Mouse (Mus musculus): ENCODE results near the gene Ifna12. TPM values are rescaled to one million over a fixed set of nuclear protein-coding genes. Genes with fewer than 3 reads are reported as not detected.
A peak's percentile ranks its signal among the peaks of the same experiment; 100 is the strongest.
"Not testable (repeated sequence)": the region's sequence is repeated elsewhere in the genome, so short reads cannot be mapped to it uniquely, and the experiment has no call there.

Gene Ifna12
- not detected in 2 replicates for polyA plus RNA-seq (2015; fragmentation: Nextera tagmentation; extraction: Ambion mirVana)

DNA sequence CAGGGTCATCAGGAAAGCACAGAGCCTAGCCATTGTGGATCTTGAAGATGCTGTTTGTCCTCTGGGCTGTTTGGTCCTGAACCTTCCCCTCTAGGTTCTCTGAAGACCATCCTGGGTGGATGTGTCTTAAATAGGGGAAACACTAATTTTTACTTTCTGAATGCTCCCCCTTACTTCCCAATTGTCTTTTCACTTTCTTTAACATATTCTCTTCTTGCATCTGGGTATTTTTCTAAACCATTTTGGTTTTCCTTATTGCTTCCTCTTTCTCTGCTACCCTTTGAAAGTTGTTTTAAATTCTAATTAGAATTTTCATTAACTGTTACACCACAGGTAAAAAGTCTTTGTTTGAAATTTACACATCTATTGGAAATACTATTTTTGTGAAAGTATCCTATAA, at the start of gene Ifna12:
TSS of gene Ifna12 (minus strand) at position 101 of the 400 bp plus-strand sequence.
- no peak within 1 kb of the TSS for H3K27ac ChIP-seq
- no peak within 1 kb of the TSS for H3K9ac ChIP-seq
- H3K9me3 ChIP-seq (replicated peaks) = no peaks in the 10 kb centered on the region
- H3K4me1 ChIP-seq (replicated peaks) = no peaks in the 10 kb centered on the region
- H3K36me3 ChIP-seq = no peaks in the 10 kb centered on the region
- H3K4me2 ChIP-seq = no peak within 1 kb of the TSS
- no peak within 1 kb of the TSS for H3K4me3 ChIP-seq
- no peaks in the 10 kb centered on the region for H3K27me3 ChIP-seq
- ATAC-seq (replicated peaks; ENCODE audit: insufficient number of reproducible peaks, insufficient read depth, low FRiP score, low read depth) = no peak

GRCm38 (mm10) chr4:88644359-88644758, 41.2 kb upstream of the Ifna12 start, which contains the start of gene Ifna13:
TSS of gene Ifna13 (minus strand) at chr4:88644459.
- Histone ChIP-seq H3K27ac (no peak within 1 kb of the TSS), H3K4me2 (no peak within 1 kb of the TSS), H3K4me3 (no peak within 1 kb of the TSS), H3K36me3 (no peaks in the 10 kb centered on the region), H3K4me1 (replicated peaks) (no peaks in the 10 kb centered on the region), H3K9ac (no peak within 1 kb of the TSS), H3K9me3 (replicated peaks) (no peaks in the 10 kb centered on the region), H3K27me3 (no peaks in the 10 kb centered on the region)
- 48% methylated on average over 2 of the region's 2 CpGs for WGBS
- ATAC-seq (replicated peaks; ENCODE audit: insufficient number of reproducible peaks, insufficient read depth, low FRiP score, low read depth) = no peak

DNA sequence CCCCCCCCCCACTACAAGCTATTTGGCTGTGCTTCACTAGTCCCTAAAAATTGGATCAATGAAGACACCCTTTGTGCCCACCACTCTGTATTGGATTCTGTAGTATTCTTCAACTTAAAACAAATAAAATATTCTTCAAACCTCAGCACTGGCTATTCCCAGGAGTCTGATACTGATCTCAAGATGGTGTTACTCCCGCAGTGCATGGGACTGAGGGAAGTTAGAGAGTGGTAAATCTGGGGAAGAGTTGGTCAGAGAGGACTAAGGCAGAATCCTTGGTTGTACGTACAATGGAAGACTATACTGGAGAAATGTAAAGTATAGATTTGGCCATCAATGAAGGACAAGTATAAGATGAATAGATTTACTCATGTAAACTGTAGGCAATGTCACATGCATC, 39.4 kb upstream of the Ifna12 start:
- Histone ChIP-seq H3K27ac (no peak overlapping the region), H3K4me3 (no peak overlapping the region), H3K27me3 (no peaks in the 10 kb centered on the region), H3K36me3 (no peaks in the 10 kb centered on the region), H3K4me1 (replicated peaks) (no peaks in the 10 kb centered on the region), H3K9ac (no peak overlapping the region), H3K4me2 (no peak overlapping the region), H3K9me3 (replicated peaks) (no peaks in the 10 kb centered on the region)
- 33% methylated on average over 2 of the region's 2 CpGs for WGBS
- no peak for ATAC-seq (replicated peaks; ENCODE audit: insufficient number of reproducible peaks, insufficient read depth, low FRiP score, low read depth)

DNA sequence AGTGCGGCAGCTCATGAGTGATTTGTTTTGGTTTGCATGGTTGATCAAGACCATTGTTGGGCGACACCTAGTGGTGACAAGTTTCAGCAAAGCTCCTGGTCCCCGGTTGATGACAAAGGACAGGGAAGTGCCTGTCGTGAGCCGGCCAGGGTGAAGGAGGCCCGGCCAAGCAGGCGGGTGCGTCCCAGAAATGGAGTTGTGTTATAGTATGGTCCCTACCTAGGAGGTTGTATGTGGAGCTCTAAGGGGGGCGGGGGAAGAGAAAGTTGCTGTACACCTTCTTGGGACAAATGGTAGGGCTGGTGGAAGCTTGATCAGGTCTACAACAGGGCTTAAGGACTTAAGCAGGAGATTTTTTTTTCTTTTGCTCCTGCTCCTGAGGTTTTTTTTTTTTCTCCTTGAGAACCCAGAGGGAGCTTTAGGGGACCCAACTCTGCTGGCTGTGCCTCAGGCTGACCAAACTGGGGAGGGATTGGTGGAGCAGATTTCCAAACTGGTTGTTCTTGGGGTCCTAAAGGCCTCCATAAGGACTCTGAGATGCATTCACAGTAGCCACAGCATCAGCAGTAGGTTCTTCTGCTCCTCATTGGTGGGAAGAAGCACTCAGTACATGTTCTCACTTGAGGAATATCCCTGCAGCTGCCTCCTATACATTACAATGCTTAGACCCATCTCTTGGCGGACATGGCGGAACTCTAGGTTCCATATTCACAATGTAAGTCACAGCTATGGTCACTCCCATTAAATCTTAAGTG, 38.1 kb upstream of the Ifna12 start:
- Histone ChIP-seq H3K27ac (no peak overlapping the region), H3K4me3 (peak overlapping the region; percentile 60), H3K27me3 (no peaks in the 10 kb centered on the region), H3K4me2 (peak overlapping the region; percentile 60), H3K36me3 (no peaks in the 10 kb centered on the region), H3K4me1 (replicated peaks) (no peaks in the 10 kb centered on the region), H3K9me3 (replicated peaks) (no peaks in the 10 kb centered on the region), H3K9ac (no peak overlapping the region)
- WGBS = 15% methylated on average over 11 of the region's 11 CpGs
- peak; percentile 90 for ATAC-seq (replicated peaks; ENCODE audit: insufficient number of reproducible peaks, insufficient read depth, low FRiP score, low read depth)

GRCm38 (mm10) chr4:88640704-88641076, 37.5 kb upstream of the Ifna12 start:
- peak overlapping the region; percentile 60 for H3K4me3 ChIP-seq
- H3K9me3 ChIP-seq (replicated peaks) = no peaks in the 10 kb centered on the region
- H3K36me3 ChIP-seq = no peaks in the 10 kb centered on the region
- no peak for ATAC-seq (replicated peaks; ENCODE audit: insufficient number of reproducible peaks, insufficient read depth, low FRiP score, low read depth)
- H3K4me1 ChIP-seq (replicated peaks) = no peaks in the 10 kb centered on the region
- H3K4me2 ChIP-seq = peak overlapping the region; percentile 60
- 51% methylated on average over 8 of the region's 8 CpGs for WGBS
- no peak overlapping the region for H3K9ac ChIP-seq
- H3K27me3 ChIP-seq = no peaks in the 10 kb centered on the region
- H3K27ac ChIP-seq = no peak overlapping the region

GRCm38 (mm10) chr4:88634311-88634710, 31.1 kb upstream of the Ifna12 start, which contains the start of gene C87499:
TSS of gene C87499 (minus strand) at chr4:88634411.
- H3K4me1 ChIP-seq (replicated peaks) = no peaks in the 10 kb centered on the region
- no peak for ATAC-seq (replicated peaks; ENCODE audit: insufficient number of reproducible peaks, insufficient read depth, low FRiP score, low read depth)
- WGBS = 77% methylated on average over 4 of the region's 4 CpGs

GRCm38 (mm10) chr4:88592285-88592684, 10.9 kb downstream of the Ifna12 start, which contains the start of gene Ifna9:
TSS of gene Ifna9 (minus strand) at chr4:88592385.
- Histone ChIP-seq H3K4me3 (no peak within 1 kb of the TSS), H3K36me3 (no peaks in the 10 kb centered on the region), H3K4me2 (no peak within 1 kb of the TSS), H3K27ac (no peak within 1 kb of the TSS), H3K9ac (no peak within 1 kb of the TSS), H3K4me1 (replicated peaks) (no peaks in the 10 kb centered on the region), H3K9me3 (replicated peaks) (no peaks in the 10 kb centered on the region), H3K27me3 (no peaks in the 10 kb centered on the region)
- 68% methylated on average over 1 of the region's 1 CpGs for WGBS
- ATAC-seq (replicated peaks; ENCODE audit: insufficient number of reproducible peaks, insufficient read depth, low FRiP score, low read depth) = no peak

More at GRCm38 (mm10) chr4:88634311-88634710, 31.1 kb upstream of the Ifna12 start, which contains the start of gene C87499:
- Histone ChIP-seq H3K36me3 (no peaks in the 10 kb centered on the region), H3K27me3 (no peaks in the 10 kb centered on the region), H3K4me2 (no peak within 1 kb of the TSS), H3K4me3 (no peak within 1 kb of the TSS), H3K27ac (no peak within 1 kb of the TSS), H3K9me3 (replicated peaks) (no peaks in the 10 kb centered on the region), H3K9ac (no peak within 1 kb of the TSS)

DNA sequence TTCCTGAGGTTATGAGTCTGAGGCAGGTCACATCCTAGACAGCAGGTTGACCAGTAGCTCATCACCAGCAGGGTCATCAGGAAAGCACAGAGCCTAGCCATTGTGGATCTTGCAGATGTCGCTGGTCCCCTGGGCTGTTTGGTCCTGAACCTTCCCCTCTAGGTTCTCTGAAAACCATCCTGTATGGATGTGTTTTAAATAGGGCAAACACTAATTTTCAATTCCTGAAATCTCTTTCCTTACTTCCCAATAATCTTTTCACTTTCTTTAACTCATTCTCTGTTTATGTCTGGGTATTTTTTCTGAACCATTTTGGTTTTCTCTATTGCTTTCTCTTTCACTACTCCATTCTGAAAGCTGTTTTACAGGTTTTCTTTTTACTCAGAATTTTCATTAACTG, 31.5 kb downstream of the Ifna12 start, which contains the start of gene Ifna14:
TSS of gene Ifna14 (minus strand) at position 101 of the 400 bp plus-strand sequence.
- ATAC-seq (replicated peaks; ENCODE audit: insufficient number of reproducible peaks, insufficient read depth, low FRiP score, low read depth) = no peak
- H3K4me3 ChIP-seq = no peak within 1 kb of the TSS
- no peaks in the 10 kb centered on the region for H3K9me3 ChIP-seq (replicated peaks)
- no peaks in the 10 kb centered on the region for H3K36me3 ChIP-seq
- H3K9ac ChIP-seq = no peak within 1 kb of the TSS
- H3K4me1 ChIP-seq (replicated peaks) = no peaks in the 10 kb centered on the region
- H3K27ac ChIP-seq = no peak within 1 kb of the TSS
- H3K4me2 ChIP-seq = no peak within 1 kb of the TSS
- 79% methylated on average over 1 of the region's 1 CpGs for WGBS
- H3K27me3 ChIP-seq = no peaks in the 10 kb centered on the region

- Histone ChIP-seq H3K4me2 (no peak overlapping the region), H3K36me3 (no peaks in the 10 kb centered on the region), H3K4me3 (no peak overlapping the region), H3K9me3 (replicated peaks) (no peaks in the 10 kb centered on the region), H3K4me1 (replicated peaks) (no peaks in the 10 kb centered on the region), H3K27ac (no peak overlapping the region), H3K27me3 (no peaks in the 10 kb centered on the region), H3K9ac (no peak overlapping the region)
- no peak for ATAC-seq (replicated peaks; ENCODE audit: insufficient number of reproducible peaks, insufficient read depth, low FRiP score, low read depth)
- WGBS = 100% methylated on average over 1 of the region's 1 CpGs
These were observed 41.4 kb downstream of the Ifna12 start for GRCm38 (mm10) chr4:88561791-88562190.

GRCm38 (mm10) chr4:88558145-88558544, 45.0 kb downstream of the Ifna12 start, which contains the start of gene Ifna15:
TSS of gene Ifna15 (minus strand) at chr4:88558245.
- H3K9me3 ChIP-seq (replicated peaks); H3K27me3 ChIP-seq; H3K4me1 ChIP-seq (replicated peaks); H3K9ac ChIP-seq; H3K4me2 ChIP-seq; H3K36me3 ChIP-seq; H3K27ac ChIP-seq; ATAC-seq (replicated peaks; ENCODE audit: insufficient number of reproducible peaks, insufficient read depth, low FRiP score, low read depth); H3K4me3 ChIP-seq: not testable (repeated sequence)
